Mouse (Mus musculus) olfactory bulb, adult 2 months (tissue): ENCODE measurements around the gene Usp5.

ENCODE experiments used
- CTCF ChIP-seq: fragments of 200-500 bp; IDR thresholded peaks from 2 replicates; pipeline ENCODE4 v1.5.1; 2012; ENCODE audit warnings: low read depth, mild to moderate bottlenecking, low read length, moderate library complexity; ENCODE audit not compliant: insufficient read depth
- POLR2A ChIP-seq: fragments of 200-500 bp; IDR thresholded peaks from 2 replicates; pipeline ENCODE4 v1.6.1; 2012; ENCODE audit warnings: mild to moderate bottlenecking, low read depth, low read length, moderate library complexity; ENCODE audit not compliant: insufficient read depth

- TF ChIP-seq CTCF (no peak), POLR2A (peak; percentile 69)
Measured at GRCm38 (mm10) chr6:124805341-124806321, 23.7 kb downstream of the Usp5 start.
